Mouse (Mus musculus) cerebellum, adult 11-12 months (tissue): ENCODE results near the gene 2610028H24Rik.

Experiments
- DNase-seq: peaks from one replicate; pipeline ENCODE4 v3.0.0; 2022

Gene 2610028H24Rik

DNA sequence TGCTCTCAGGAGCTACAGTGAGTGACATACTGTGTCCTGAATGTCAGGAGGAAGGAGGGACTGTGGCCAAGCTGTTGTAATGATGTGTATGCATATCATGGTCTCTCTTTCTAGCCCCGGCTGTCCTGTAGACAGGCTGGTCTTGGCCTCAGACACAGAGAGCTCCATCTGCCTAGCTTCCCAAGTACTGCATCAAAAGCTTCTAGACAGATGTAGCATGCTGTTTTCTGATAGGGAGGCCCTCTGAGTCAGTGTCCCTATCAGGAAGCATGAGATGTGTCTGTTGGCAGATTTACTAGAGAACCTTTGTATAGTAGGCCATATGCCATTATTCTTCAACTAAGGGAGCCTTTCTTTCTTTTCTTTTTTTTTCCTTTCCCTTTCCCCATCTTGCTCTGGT, 44.6 kb downstream of the 2610028H24Rik start:
- no peak for DNase-seq

DNA sequence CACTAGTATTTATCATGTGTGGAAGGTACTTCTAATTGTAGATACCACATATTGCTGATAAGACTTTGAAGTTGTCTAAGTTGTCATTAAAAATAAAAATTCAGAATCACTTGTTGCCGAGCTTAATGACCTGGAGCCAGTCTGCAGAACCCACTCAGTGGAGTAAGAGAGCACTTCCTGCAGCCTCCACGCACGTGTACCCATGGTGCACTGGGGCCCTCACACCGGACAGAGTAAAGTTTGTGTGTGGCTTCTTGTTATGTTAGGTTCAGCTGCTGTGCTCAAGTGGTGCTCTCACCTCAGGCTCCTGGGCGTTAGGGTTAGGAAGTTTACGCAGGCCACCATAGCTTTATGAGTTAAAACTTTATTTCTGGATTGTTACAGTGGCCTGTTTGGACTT, 46.6 kb downstream of the 2610028H24Rik start:
- DNase-seq = no peak

DNA sequence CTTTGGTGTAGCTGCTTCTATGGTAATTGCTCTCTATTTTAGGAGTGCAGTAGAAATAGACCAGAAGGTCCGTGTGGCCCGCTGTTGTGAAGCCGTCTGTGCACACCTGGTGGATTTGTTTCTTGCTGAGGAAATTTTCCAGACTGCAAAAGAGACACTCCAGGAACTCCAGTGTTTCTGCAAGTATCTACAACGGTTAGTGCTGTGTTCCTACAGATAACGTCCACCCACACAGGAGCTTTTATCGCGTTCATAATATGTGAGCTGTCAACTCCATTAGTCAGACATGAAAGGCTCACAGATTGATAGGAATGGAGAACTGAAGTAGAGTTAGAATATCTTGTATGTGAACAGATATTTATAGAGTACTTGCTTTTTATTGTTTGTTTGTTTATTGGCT, 47.5 kb downstream of the 2610028H24Rik start:
- no peak for DNase-seq

DNA sequence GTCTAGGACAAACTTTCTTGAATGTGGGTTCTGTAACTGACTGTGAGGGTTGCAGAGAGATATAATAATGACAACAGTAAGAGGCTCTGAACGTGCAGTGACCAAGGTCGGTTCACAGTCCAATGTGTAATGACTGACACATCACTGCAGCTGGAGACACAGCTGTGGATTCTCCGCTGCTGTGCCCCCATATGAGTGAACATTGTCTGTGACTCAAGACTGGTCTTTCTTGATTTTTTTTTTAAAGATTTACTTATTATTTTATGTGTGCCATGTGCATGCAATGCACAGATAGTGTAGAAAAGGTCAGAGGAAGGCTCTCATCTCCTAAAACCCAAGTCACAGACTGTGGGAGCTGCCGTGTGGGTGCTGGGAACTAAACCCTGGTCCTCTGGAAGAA, 48.6 kb downstream of the 2610028H24Rik start:
- DNase-seq = no peak

DNA sequence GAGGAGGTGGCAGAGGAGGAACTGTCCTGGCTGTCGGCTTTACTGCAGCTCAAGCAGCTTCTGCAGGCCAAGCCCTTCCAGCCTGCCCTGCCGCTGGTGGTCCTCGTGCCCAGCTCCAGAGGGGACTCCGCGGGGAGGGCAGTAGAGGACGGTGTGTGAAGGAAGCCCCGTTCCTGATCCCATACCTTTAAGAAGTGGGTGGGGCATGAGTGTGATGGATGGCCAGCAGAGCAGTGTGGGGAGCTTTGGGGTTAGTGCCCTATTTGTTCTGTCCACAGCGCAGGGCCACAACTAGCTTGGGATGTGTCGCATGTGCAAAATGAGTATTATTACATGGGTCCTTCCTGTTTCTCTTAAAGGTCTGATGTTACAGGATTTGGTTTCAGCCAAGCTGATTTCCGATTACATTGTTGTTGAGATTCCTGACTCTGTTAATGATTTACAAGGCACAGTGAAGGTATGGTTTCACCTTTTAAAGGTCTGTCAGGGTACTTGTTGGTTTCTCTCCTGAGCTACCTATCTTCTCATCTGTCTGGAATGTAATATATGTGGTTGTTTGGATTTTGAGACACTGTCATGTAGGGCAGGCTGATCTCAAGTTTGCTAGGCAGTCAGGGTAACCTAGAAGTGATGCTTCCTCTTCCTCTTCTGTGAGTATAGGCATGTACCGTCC, 55.5 kb downstream of the 2610028H24Rik start:
- no peak for DNase-seq

DNA sequence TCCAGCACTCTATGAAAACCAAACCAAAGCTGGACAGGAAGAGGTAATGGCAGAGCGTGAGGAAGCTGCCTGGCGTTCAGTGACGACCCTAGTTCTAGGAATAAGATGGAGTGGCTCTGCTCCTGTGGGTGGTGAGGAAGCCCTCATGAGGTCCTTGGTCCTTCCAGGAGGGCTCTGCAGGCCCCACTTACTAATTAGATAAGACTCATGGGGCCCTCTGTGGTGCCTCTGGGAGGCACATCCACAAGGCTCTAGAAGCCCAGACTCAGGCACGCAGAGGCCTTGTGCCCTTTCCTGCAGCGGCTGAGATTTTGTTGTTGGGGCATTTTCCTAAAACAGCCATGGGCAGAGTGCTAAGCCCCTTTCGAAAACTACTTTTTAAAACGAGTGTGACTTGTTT, 57.0 kb downstream of the 2610028H24Rik start:
- DNase-seq = no peak
